Mouse (Mus musculus) heart, postnatal 0 days (tissue): ENCODE measurements around the gene Rock2. TPM values are rescaled to one million over a fixed set of nuclear protein-coding genes. Genes with fewer than 3 reads are reported as not detected.

ENCODE experiments used
- ATAC-seq: fragments of 200-750 bp; cut with Nextera tagmentation; 2 replicates; pipeline ENCODE4 v1.8.0; 2017; ENCODE audit warnings: low read depth, moderate number of reproducible peaks, moderate library complexity; ENCODE audit not compliant: insufficient read depth
- DNase-seq: peaks from one replicate; pipeline ENCODE4 v3.0.0-alpha.2; 2016; ENCODE audit warnings: low spot score
- H3K27ac ChIP-seq: fragments of 300-500 bp; sonication (generic); 2 replicates; pipeline ENCODE4 v1.5.1; 2014; ENCODE audit warnings: low read depth, mild to moderate bottlenecking
- H3K27me3 ChIP-seq: fragments of 300-500 bp; sonication (generic); 2 replicates; pipeline ENCODE4 v1.6.1; 2014; ENCODE audit warnings: low read length, mixed read lengths; ENCODE audit not compliant: control insufficient read depth, insufficient read depth
- H3K36me3 ChIP-seq: fragments of 300-500 bp; sonication (generic); replicated peaks from 2 replicates; pipeline ENCODE4 v1.6.1; 2014; ENCODE audit warnings: low read length, mixed read lengths; ENCODE audit not compliant: control insufficient read depth, insufficient read depth
- H3K4me1 ChIP-seq: fragments of 300-500 bp; sonication (generic); 2 replicates; pipeline ENCODE4 v1.6.1; 2014; ENCODE audit warnings: antibody characterized with exemption; ENCODE audit not compliant: control insufficient read depth, insufficient read depth
- H3K4me2 ChIP-seq: fragments of 300-500 bp; sonication (generic); 2 replicates; pipeline ENCODE4 v1.6.1; 2014; ENCODE audit warnings: low read depth, mild to moderate bottlenecking, low read length, moderate library complexity
- H3K4me3 ChIP-seq: fragments of 300-500 bp; sonication (generic); 2 replicates; pipeline ENCODE4 v1.5.1; 2014; ENCODE audit warnings: low read depth, low read length
- H3K9ac ChIP-seq: fragments of 300-500 bp; sonication (generic); replicated peaks from 2 replicates; pipeline ENCODE4 v1.6.1; 2014; ENCODE audit warnings: low read depth, low read length, mixed read lengths
- H3K9me3 ChIP-seq: fragments of 300-500 bp; sonication (generic); replicated peaks from 2 replicates; pipeline ENCODE4 v1.6.1; 2016; ENCODE audit warnings: low read length; ENCODE audit not compliant: control insufficient read depth
- CTCF ChIP-seq: IDR thresholded peaks from 2 replicates; pipeline ENCODE4 v1.5.1; 2016; ENCODE audit warnings: antibody characterized with exemption, control low read depth, low read depth
- EP300 ChIP-seq: IDR thresholded peaks from 2 replicates; pipeline ENCODE4 v1.6.1; 2016; ENCODE audit warnings: antibody characterized with exemption, low read depth
- WGBS: fragments of 180-500 bp; shearing (Covaris S2); extraction: QIAGEN DNeasy Blood & Tissue Kit; methylation state at CpG from one replicate; pipeline ENCODE4 v1.1.7; 2014; 5-methylcytosine and 5-hydroxymethylcytosine counted together
- polyA plus RNA-seq: library from polyadenylated mRNA; unstranded; fragments of >200 nt; fragmentation: Nextera tagmentation; extraction: Ambion mirVana; gene quantifications from 2 replicates; pipeline ENCODE4 v1.2.1, GENCODE M21; 2015
- total RNA-seq: library from RNA; depleted of rRNA; stranded (reverse); fragments of >200 nt; gene quantifications from 2 replicates; pipeline ENCODE4 v1.2.3, GENCODE M21; 2014; ENCODE audit warnings: low replicate concordance

Rock2 gene
- total and polyA plus RNA-seq, 2 experiments from 2014 or later = 24.6 to 49.2 TPM

DNA sequence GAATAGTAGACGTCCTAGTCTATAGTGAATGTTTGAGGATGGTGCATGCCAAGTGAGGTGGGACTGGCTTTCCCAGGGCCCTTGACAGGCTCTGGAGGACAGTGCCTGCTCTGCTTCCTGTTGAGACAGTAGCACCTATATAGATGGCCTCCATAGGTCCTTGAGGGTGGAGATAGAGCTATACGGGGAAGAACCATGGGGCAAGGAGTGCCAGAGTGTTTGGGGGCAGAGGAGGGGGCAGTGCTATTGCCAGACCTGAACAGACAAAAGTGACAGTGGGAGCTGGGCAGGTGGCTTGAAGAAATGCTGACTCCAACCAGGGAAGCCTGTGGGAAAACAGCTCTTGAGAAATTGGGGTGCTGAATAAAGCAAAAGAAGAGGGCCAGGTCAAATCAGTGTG lies 99.6 kb downstream of the Rock2 start:
- TF ChIP-seq EP300 (no peak), CTCF (no peak)
- Histone ChIP-seq H3K27me3 (no peaks in the 10 kb centered on the region), H3K4me2 (no peak overlapping the region), H3K36me3 (peaks cover 17% of the 10 kb centered on the region), H3K9me3 (no peaks in the 10 kb centered on the region), H3K9ac (no peak overlapping the region), H3K4me1 (peaks cover 2% of the 10 kb centered on the region; the same call in 1 of the 2 replicates), H3K4me3 (no peak overlapping the region), H3K27ac (no peak overlapping the region)
- DNase-seq (no peak), ATAC-seq (no peak)
- 70% methylated on average over 2 of the region's 2 CpGs for WGBS

DNA sequence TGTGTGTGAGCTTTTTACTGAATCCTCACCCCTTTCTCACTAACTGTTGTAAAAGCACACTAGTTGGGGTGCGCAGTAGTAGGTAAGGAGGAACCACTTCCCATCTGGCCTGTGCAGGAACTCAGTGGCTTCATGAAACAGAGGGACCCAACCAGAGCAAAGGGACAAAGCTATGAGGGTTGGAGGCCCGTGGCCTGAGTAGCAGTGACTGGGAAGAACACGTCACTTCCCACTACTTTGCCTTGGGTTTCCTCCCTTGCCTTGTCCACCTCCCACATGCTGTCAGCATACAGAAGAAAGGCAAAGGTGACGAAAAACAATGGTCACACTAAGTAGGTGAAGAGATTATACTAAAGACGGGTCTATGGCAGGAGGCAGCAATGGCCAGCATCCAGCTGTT lies 101.6 kb downstream of the Rock2 start:
- Histone ChIP-seq H3K9ac (no peak overlapping the region), H3K4me3 (no peak overlapping the region), H3K27ac (no peak overlapping the region), H3K4me2 (no peak overlapping the region), H3K27me3 (no peaks in the 10 kb centered on the region), H3K36me3 (peaks cover 10% of the 10 kb centered on the region; the same call in 1 of the 2 replicates), H3K4me1 (peaks cover 3% of the 10 kb centered on the region; the same call in 1 of the 2 replicates), H3K9me3 (no peaks in the 10 kb centered on the region)
- DNase-seq (no peak), ATAC-seq (no peak)
- WGBS = 64% methylated on average over 5 of the region's 5 CpGs
- TF ChIP-seq CTCF = no peak
- TF ChIP-seq EP300 = no peak

DNA sequence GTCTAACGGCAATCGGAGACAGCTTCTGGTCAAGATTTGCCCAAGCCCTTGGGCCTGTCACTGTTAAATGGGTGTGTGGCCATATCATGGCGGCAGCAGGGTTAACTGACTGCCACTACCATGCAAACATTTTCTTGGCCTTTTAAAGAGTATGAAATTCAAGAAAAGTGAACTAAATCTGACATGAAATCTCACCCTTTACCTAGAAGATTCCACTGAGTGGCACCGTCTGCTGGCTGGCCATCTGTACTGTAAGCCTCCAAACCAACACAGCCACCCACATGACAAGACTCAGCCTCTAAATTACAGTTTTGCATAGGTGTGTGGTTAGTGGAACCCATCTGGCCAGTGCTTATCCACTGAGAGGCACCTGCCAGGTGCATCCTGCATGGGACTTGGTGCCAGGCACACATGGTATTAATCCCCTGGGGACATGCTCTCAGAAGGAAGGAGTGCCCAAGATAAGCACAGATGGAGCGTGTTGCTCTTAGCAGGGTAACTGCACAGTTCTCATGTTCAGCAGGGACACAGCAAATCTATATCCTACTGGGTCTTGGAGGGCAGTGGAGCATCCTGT lies 102.3 kb downstream of the Rock2 start:
- Histone ChIP-seq H3K4me3 (no peak overlapping the region), H3K9ac (no peak overlapping the region), H3K36me3 (peaks cover 10% of the 10 kb centered on the region; the same call in 1 of the 2 replicates), H3K27me3 (no peaks in the 10 kb centered on the region), H3K27ac (no peak overlapping the region), H3K4me2 (no peak overlapping the region), H3K9me3 (no peaks in the 10 kb centered on the region), H3K4me1 (peaks cover 3% of the 10 kb centered on the region; the same call in 1 of the 2 replicates)
- ATAC-seq = no peak
- no peak for TF ChIP-seq CTCF
- no peak for TF ChIP-seq EP300
- DNase-seq = no peak
- 79% methylated on average over 5 of the region's 5 CpGs for WGBS

DNA sequence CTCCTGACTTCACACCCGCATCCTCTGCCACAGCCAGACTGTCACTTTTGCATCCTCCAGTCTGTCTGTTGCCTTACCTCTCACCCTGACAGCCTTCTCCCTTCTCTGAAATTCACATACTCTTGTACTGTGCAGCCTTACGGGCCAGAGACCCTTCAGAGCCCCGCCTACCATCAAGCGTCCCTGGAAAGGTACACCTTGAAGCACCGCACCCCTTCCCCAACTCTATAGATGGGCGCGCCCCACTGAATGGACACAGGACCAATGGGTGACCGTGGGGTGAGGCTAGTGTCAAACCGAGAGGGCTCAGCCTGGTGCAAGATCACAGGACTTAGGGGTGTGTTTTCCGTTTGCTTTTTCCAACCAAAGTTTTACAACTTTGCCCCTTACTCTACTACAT lies 104.5 kb downstream of the Rock2 start:
- no peaks in the 10 kb centered on the region for H3K9me3 ChIP-seq
- 5% methylated on average over 10 of the region's 10 CpGs for WGBS
- no peak overlapping the region for H3K27ac ChIP-seq
- peak overlapping the region; percentile 59 for H3K4me3 ChIP-seq
- H3K36me3 ChIP-seq = 0 out of 2 replicates have a peak, but pooled peaks cover 10% of the 10 kb centered on the region
- DNase-seq (no peak), ATAC-seq (no peak)
- no peaks in the 10 kb centered on the region for H3K27me3 ChIP-seq
- H3K4me2 ChIP-seq = peak overlapping the region; percentile 94
- no peak for TF ChIP-seq CTCF
- TF ChIP-seq EP300 = no peak
- H3K9ac ChIP-seq = peak overlapping the region; percentile 48; the same call in 1 of the 2 replicates
- peaks cover 3% of the 10 kb centered on the region; the same call in 1 of the 2 replicates for H3K4me1 ChIP-seq

DNA sequence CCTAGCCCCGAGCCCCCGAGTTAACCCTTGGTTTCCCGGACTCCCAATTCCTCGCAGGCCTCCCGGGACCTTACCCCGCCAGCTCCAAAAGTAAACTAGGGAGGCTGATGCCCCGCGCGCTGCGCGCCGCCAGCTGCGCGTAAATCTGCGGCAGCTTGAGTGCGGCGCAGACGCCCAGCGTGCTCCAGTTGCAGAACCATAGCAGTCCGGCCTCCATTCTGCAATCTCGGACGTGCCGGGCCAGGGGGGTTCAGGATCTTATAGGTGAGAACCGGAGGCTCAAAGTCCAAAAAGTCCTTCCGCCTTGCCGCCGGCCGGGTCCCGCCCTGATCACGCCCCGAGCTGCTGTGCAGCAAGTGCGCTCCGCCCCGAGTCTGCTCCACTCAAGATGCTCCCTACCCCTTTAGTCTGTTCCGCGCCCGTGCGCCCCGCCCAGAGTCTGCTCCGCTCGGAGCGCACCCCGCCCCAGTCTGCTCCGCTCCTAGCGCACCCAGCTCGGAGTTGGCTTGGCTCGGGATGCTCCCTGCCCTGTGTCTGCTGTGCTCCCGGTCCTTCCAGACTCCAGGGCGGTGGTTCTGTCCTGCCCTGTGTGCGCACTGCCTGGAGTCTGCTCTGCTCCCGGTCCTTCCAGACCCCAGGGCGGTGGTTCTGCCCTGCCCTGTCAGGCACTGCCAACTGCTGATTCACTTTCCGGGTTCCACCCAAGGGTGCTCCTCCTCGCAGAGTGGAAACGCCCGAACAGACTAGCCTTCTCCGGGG lies 105.2 kb downstream of the Rock2 start, which contains the start of gene Pqlc3:
Gene Pqlc3 (minus strand): TSS at position 670 of the 759 bp plus-strand sequence.
- peak; percentile 83 for ATAC-seq
- H3K4me2 ChIP-seq = peak within 1 kb of the TSS; percentile 94
- no peak within 1 kb of the TSS for H3K27ac ChIP-seq
- peak within 1 kb of the TSS; percentile 59 for H3K4me3 ChIP-seq
- WGBS = under 1% methylated on average over 57 of the region's 57 CpGs
- TF ChIP-seq EP300 = no peak
- no peak for TF ChIP-seq CTCF
- peak within 1 kb of the TSS; percentile 48 for H3K9ac ChIP-seq
- H3K36me3 ChIP-seq = 0 out of 2 replicates have a peak, but pooled peaks cover 10% of the 10 kb centered on the region
- H3K27me3 ChIP-seq = no peaks in the 10 kb centered on the region
- no peaks in the 10 kb centered on the region for H3K9me3 ChIP-seq
- H3K4me1 ChIP-seq = peaks cover 3% of the 10 kb centered on the region; the same call in 1 of the 2 replicates
- peak; percentile 74 for DNase-seq
